24 mouse cellular contexts compared by ENCODE assay signal in genomic region chr11:22762236-22762927, GRCm38 (mm10).
DNase-seq lines count a peak whose midpoint lies in the region; ATAC-seq and TF ChIP-seq lines count a peak whose summit lies in the region.
"Had no signal": no experiment of that assay in that cellular context is flagged by ENCODE, and none has a peak within 500 bp of the region (broad histone marks: within the 10 kb centered on the region; RNA-seq: fewer than 3 reads in every experiment).

No protein-coding gene starts in this region.

- no peak overlapping the region for H3K4me3 ChIP-seq in spleen, adult 2 months (ENCODE audit: extremely low read depth, insufficient read depth, insufficient read length)
- H3K4me3 ChIP-seq: embryonic facial prominence, embryonic 10.5 days; forebrain, embryonic 13.5 days; left cerebral cortex, adult 2 months; limb, embryonic 10.5 days; midbrain, embryonic 15.5 days; myocyte had no signal

- no peak for TF ChIP-seq POLR2A in spleen, adult 2 months (IDR thresholded peaks at IDR 0.05; ENCODE audit: low read depth, low read length)

- peaks cover 37% of the 10 kb centered on the region for H3K4me1 ChIP-seq in spleen, adult 2 months (ENCODE audit: control insufficient read depth, insufficient read depth, insufficient read length)
- H3K4me1 ChIP-seq: forebrain, embryonic 13.5 days; limb, embryonic 10.5 days; midbrain, embryonic 15.5 days had no signal

- no peak for DNase-seq in spleen, adult 2 months (ENCODE audit: low read depth in 1 of 2, low spot score in 2 of 2)
- DNase-seq in spleen, postnatal 14 days (ENCODE audit: low spot score in 2 of 2), result no peak
- peak; percentile 25 for DNase-seq in testis, postnatal 10 days (ENCODE audit: low spot score)
- DNase-seq in thymus, postnatal 36 days, result peak; percentile 56 to 73
- DNase-seq in lung, adult 18-20 months, result no peak
- DNase-seq in urinary bladder, postnatal 36 days (ENCODE audit: low spot score in 2 of 2), result no peak
- no peak for DNase-seq in right cerebral cortex, postnatal 4 days
- DNase-seq: adrenal gland, postnatal 36 days; cerebellum, adult 2 months; cerebellum, postnatal 36 days; gastrocnemius, postnatal 14 days; kidney, adult 9 months; kidney, postnatal 36 days; layer of hippocampus, adult 9-11 months; lung, postnatal 4 days; spleen, adult 18-20 months had no signal

- no peak for TF ChIP-seq CTCF in spleen, adult 2 months (IDR thresholded peaks at IDR 0.05; ENCODE audit: extremely low read depth, insufficient read depth, insufficient read length, insufficient replicate concordance)

- WGBS in spleen, adult 2 months, result 19% methylated on average over 18 of the region's 18 CpGs

- H3K27me3 ChIP-seq in spleen, adult 2 months (ENCODE audit: control insufficient read depth, insufficient read depth, low read length), result no peaks in the 10 kb centered on the region
- H3K27me3 ChIP-seq: forebrain, embryonic 13.5 days; midbrain, embryonic 15.5 days had no signal

- ATAC-seq in granulocyte monocyte progenitor cell, adult 5-6 weeks (replicated peaks; ENCODE audit: poor library complexity, severe bottlenecking), result peak; percentile 65
- ATAC-seq: activated CD4-positive, CD25-positive, alpha-beta regulatory T cell, adult 4 months; forebrain, embryonic 13.5 days; midbrain, embryonic 15.5 days had no signal

- H3K27ac ChIP-seq in spleen, adult 2 months (ENCODE audit: insufficient read depth, low read length), result peak overlapping the region; percentile 59; the same call in 1 of the 2 replicates
- H3K27ac ChIP-seq: embryonic facial prominence, embryonic 10.5 days; forebrain, embryonic 13.5 days; left cerebral cortex, adult 2 months; limb, embryonic 10.5 days; midbrain, embryonic 15.5 days had no signal

- no peaks in the 10 kb centered on the region for H3K36me3 ChIP-seq in spleen, adult 2 months (ENCODE audit: control insufficient read depth, insufficient read depth, low read length)
- H3K36me3 ChIP-seq: embryonic facial prominence, embryonic 10.5 days; limb, embryonic 10.5 days; midbrain, embryonic 15.5 days had no signal

Comparison
In these comparisons a context has a peak if more than half of its experiments do, and no peak if none do; other contexts are left out.
1. DNase-seq: peak in testis, postnatal 10 days (single experiment) and thymus, postnatal 36 days (2 of 2); none in spleen, adult 2 months (0 of 2), spleen, postnatal 14 days (0 of 2), lung, adult 18-20 months (0 of 2), urinary bladder, postnatal 36 days (0 of 2) and right cerebral cortex, postnatal 4 days (single experiment).